In genomic region chr2:45109951-45110756, GRCm38 (mm10) we compare ENCODE assay signal across 8 mouse cellular contexts. TPM values are rescaled to one million over a fixed set of nuclear protein-coding genes. Genes with fewer than 3 reads are reported as not detected.
DNase-seq lines count a peak whose midpoint lies in the region; ATAC-seq and TF ChIP-seq lines count a peak whose summit lies in the region.

No protein-coding gene starts in this region.

- H3K79me2 ChIP-seq in macrophage (ENCODE audit: inconsistent target): peaks cover 85% of the 10 kb centered on the region

- no peak for TF ChIP-seq EP300 in heart, postnatal 0 days (IDR thresholded peaks at IDR 0.05; ENCODE audit: low read depth)

- peak overlapping the region; percentile 68 for H3K4me2 ChIP-seq in embryonic facial prominence, embryonic 13.5 days
- peak overlapping the region; percentile 80 for H3K4me2 ChIP-seq in heart, postnatal 0 days (ENCODE audit: low read depth, low read length)

- peaks cover 23% of the 10 kb centered on the region for H3K4me1 ChIP-seq in embryonic facial prominence, embryonic 13.5 days
- H3K4me1 ChIP-seq in heart, postnatal 0 days (ENCODE audit: control insufficient read depth, insufficient read depth): peaks cover 24% of the 10 kb centered on the region

- ATAC-seq in embryonic facial prominence, embryonic 13.5 days (ENCODE audit: insufficient number of reproducible peaks, insufficient read depth, low FRiP score, low TSS enrichment, low read depth): peak; percentile 44; the same call in 1 of the 2 replicates
- ATAC-seq in heart, postnatal 0 days (ENCODE audit: insufficient read depth, low read depth): peak; percentile 61

- no peaks in the 10 kb centered on the region; the same call in 1 of the 2 replicates for H3K36me3 ChIP-seq in embryonic facial prominence, embryonic 13.5 days
- no peaks in the 10 kb centered on the region for H3K36me3 ChIP-seq in heart, postnatal 0 days (replicated peaks; ENCODE audit: control insufficient read depth, insufficient read depth, low read length)
- H3K36me3 ChIP-seq in macrophage (ENCODE audit: inconsistent target): 0 out of 2 replicates have a peak, but pooled peaks cover 6% of the 10 kb centered on the region

- DNase-seq in A20 (ENCODE audit: low read depth, low spot score): peak; percentile 82
- peak; percentile 87 for DNase-seq in MN1 (ENCODE audit: low spot score)
- peak; percentile 81 for DNase-seq in heart, postnatal 0 days (ENCODE audit: low spot score)
- DNase-seq in kidney, postnatal 14 days: peak; percentile 61
- DNase-seq in spleen, adult 12 weeks (ENCODE audit: low spot score): peak; percentile 66
- no peak for DNase-seq in cerebellum, adult 9-10 months

- under 1% methylated on average over 54 of the region's 54 CpGs for WGBS in embryonic facial prominence, embryonic 13.5 days
- under 1% methylated on average over 54 of the region's 54 CpGs for WGBS in heart, postnatal 0 days
- 0% methylated on average over 42 of the region's 54 CpGs for WGBS in macrophage (ENCODE audit: missing documents)

- H3K9ac ChIP-seq in embryonic facial prominence, embryonic 13.5 days: peak overlapping the region; percentile 99
- peak overlapping the region; percentile 99 for H3K9ac ChIP-seq in heart, postnatal 0 days (replicated peaks; ENCODE audit: low read depth, low read length)

- no peaks in the 10 kb centered on the region for H3K9me3 ChIP-seq in embryonic facial prominence, embryonic 13.5 days
- H3K9me3 ChIP-seq in heart, postnatal 0 days (replicated peaks; ENCODE audit: control insufficient read depth, low read length): no peaks in the 10 kb centered on the region

- TF ChIP-seq CTCF in heart, postnatal 0 days (IDR thresholded peaks at IDR 0.05; ENCODE audit: low read depth): no peak

- H3K27me3 ChIP-seq in embryonic facial prominence, embryonic 13.5 days: peaks cover 52% of the 10 kb centered on the region
- H3K27me3 ChIP-seq in heart, postnatal 0 days (ENCODE audit: control insufficient read depth, insufficient read depth, low read length): no peaks in the 10 kb centered on the region

- H3K4me3 ChIP-seq in embryonic facial prominence, embryonic 13.5 days: peak overlapping the region; percentile 77
- peak overlapping the region; percentile 97 for H3K4me3 ChIP-seq in heart, postnatal 0 days (ENCODE audit: low read depth, low read length)
- H3K4me3 ChIP-seq in macrophage (ENCODE audit: inconsistent target): peak overlapping the region; percentile 69

- peak overlapping the region; percentile 97 for H3K27ac ChIP-seq in embryonic facial prominence, embryonic 13.5 days
- peak overlapping the region; percentile 97 for H3K27ac ChIP-seq in heart, postnatal 0 days (ENCODE audit: low read depth)
- H3K27ac ChIP-seq in macrophage: peak overlapping the region; percentile 98

RNA-seq across cellular contexts. Expression of gene Zeb2, which starts 7.0 kb away (rescaled TPM):
- 85.7 and 96.4 TPM in 2 replicates for polyA plus RNA-seq in embryonic facial prominence, embryonic 13.5 days (2015; fragmentation: Nextera tagmentation; extraction: Ambion mirVana)
- total RNA-seq in heart, postnatal 0 days (2014; rRNA removed; ENCODE audit: low replicate concordance): 36.4 and 41.2 TPM in 2 replicates
- polyA plus RNA-seq in heart, postnatal 0 days (2015; fragmentation: Nextera tagmentation; extraction: Ambion mirVana): 13.4 and 13.6 TPM in 2 replicates
- 1,000 to 10,000 TPM; 2,413 to 6,939 (median 3,772) TPM for total RNA-seq in macrophage (2018; cell fraction: chromatin; rRNA removed)
- total RNA-seq in macrophage (2018; cell fraction: cytosol; rRNA removed): 100 to 1,000 TPM; 305 to 558 (median 425) TPM
- total RNA-seq in macrophage (2018; cell fraction: nucleus; rRNA removed): 1,000 to 10,000 TPM; 1,334 to 4,677 (median 2,196) TPM
- polyA plus RNA-seq in macrophage (2018): 134 to 164 TPM (median 138 TPM) in 3 replicates
